Mouse (Mus musculus) stomach, embryonic 14.5 days (tissue): ENCODE data around the gene Gemin5. TPM values are rescaled to one million over a fixed set of nuclear protein-coding genes. Genes with fewer than 3 reads are reported as not detected.

Experiments used
- ATAC-seq: fragments of 200-750 bp; cut with Nextera tagmentation; 2 replicates; pipeline ENCODE4 v1.8.0; 2017; ENCODE audit warnings: low read depth, moderate TSS enrichment; ENCODE audit not compliant: insufficient number of reproducible peaks, insufficient read depth, low FRiP score
- H3K27ac ChIP-seq: fragments of 300-500 bp; sonication (generic); 2 replicates; pipeline ENCODE4 v1.5.1; 2014; ENCODE audit warnings: mild to moderate bottlenecking, low read length, moderate library complexity, mixed read lengths
- H3K27me3 ChIP-seq: fragments of 300-500 bp; sonication (generic); 2 replicates; pipeline ENCODE4 v1.6.1; 2014; ENCODE audit warnings: low read length, control low read depth, mixed read lengths; ENCODE audit not compliant: control insufficient read depth, insufficient read depth
- H3K36me3 ChIP-seq: fragments of 300-500 bp; sonication (generic); 2 replicates; pipeline ENCODE4 v1.6.1; 2014; ENCODE audit warnings: mild to moderate bottlenecking, control low read depth, low read length, moderate library complexity, mixed read lengths; ENCODE audit not compliant: control insufficient read depth, insufficient read depth
- H3K4me1 ChIP-seq: fragments of 300-500 bp; sonication (generic); 2 replicates; pipeline ENCODE4 v1.6.1; 2014; ENCODE audit warnings: low read length, control low read depth, mixed read lengths; ENCODE audit not compliant: control insufficient read depth, insufficient read depth
- H3K4me2 ChIP-seq: fragments of 300-500 bp; sonication (generic); replicated peaks from 2 replicates; pipeline ENCODE4 v1.6.1; 2014; ENCODE audit warnings: low read depth, low read length, control low read depth
- H3K4me3 ChIP-seq: fragments of 300-500 bp; sonication (generic); 2 replicates; pipeline ENCODE4 v1.5.1; 2014; ENCODE audit warnings: low read depth, low read length, control low read depth
- H3K9ac ChIP-seq: fragments of 300-500 bp; sonication (generic); replicated peaks from 2 replicates; pipeline ENCODE4 v1.6.1; 2014; ENCODE audit warnings: low read depth, mild to moderate bottlenecking, control low read depth, low read length, moderate library complexity, mixed read lengths
- H3K9me3 ChIP-seq: fragments of 300-500 bp; sonication (generic); 2 replicates; pipeline ENCODE4 v1.6.1; 2016; ENCODE audit warnings: low read depth, low read length, control low read depth; ENCODE audit not compliant: control insufficient read depth
- WGBS: fragments of 180-500 bp; shearing (Covaris S2); extraction: QIAGEN DNeasy Blood & Tissue Kit; methylation state at CpG from one replicate; pipeline ENCODE4 v1.1.7; 2014; 5-methylcytosine and 5-hydroxymethylcytosine counted together
- polyA plus RNA-seq: library from polyadenylated mRNA; unstranded; fragments of >200 nt; fragmentation: Nextera tagmentation; extraction: Ambion mirVana; gene quantifications from 2 replicates; pipeline ENCODE4 v1.2.1, GENCODE M21; 2014

Gene Gemin5
- polyA plus RNA-seq, 1 experiment from 2014 or later = 21.4 TPM

DNA sequence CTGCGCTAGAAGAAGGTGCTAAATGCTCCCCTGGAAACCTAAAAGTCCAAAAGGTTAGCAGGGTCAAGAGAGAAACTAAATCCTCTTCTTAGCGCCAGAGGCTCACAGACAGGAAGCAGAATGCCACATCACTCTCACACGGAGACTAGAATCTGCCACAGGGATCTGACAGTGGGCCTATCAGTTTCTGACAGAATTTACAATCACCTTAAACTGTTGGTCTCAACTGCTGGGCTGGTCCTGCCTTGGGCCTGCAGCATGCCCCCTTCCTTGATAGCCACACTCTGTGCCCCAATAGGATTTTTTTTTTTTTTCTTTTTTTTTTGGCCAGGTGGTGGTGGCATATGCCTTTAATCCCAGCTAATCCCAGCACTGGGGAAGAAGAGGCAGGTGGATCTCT is 11.5 kb downstream of the Gemin5 start:
- Histone ChIP-seq H3K27ac (no peak overlapping the region), H3K4me2 (no peak overlapping the region), H3K4me3 (no peak overlapping the region), H3K9me3 (no peaks in the 10 kb centered on the region), H3K9ac (no peak overlapping the region), H3K27me3 (no peaks in the 10 kb centered on the region), H3K36me3 (peaks cover 59% of the 10 kb centered on the region), H3K4me1 (no peaks in the 10 kb centered on the region)
- 81% methylated on average over 3 of the region's 3 CpGs for WGBS
- no peak for ATAC-seq

DNA sequence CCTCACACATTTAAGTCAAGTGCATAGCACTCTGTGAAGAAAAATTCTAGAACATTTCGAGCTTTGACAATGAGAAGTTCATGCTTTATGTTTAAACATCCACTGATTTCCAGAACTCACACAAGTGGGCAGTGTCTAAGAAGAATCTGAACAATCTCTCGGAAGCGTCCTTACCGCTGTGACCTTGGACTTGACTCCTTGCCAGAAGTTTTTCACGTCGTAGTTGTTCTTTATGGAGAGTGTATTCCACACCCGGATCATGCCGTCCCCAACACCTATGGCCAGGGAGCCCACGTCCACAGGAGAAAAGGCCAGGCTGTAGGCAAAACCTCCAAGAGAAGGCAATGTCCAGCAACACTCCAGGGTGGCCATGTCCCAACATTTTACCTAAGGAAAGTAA is 12.9 kb downstream of the Gemin5 start:
- Histone ChIP-seq H3K27me3 (no peaks in the 10 kb centered on the region), H3K4me3 (no peak overlapping the region), H3K36me3 (peaks cover 63% of the 10 kb centered on the region), H3K9ac (no peak overlapping the region), H3K9me3 (no peaks in the 10 kb centered on the region), H3K4me2 (no peak overlapping the region), H3K27ac (no peak overlapping the region), H3K4me1 (no peaks in the 10 kb centered on the region)
- WGBS = 89% methylated on average over 9 of the region's 9 CpGs
- ATAC-seq = no peak

DNA sequence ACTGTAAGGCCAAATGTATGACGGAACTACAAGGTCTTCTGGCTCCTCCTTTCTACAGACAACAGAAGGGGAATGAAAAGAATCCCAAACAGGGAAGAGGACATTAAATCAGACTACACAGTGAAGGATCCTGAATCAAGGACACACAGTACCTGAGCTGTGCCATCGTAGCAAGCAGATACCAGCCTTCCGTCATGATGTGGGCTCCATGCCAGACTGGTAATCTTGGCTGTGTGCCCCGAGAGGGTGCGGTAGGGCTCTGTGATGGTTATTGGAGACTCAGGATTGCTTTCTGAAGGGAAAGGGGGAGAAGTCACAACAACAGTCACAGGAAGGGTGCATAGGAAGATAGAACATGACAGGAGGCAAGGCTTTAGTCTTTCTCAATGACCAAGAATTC is 22.1 kb downstream of the Gemin5 start:
- Histone ChIP-seq H3K27me3 (no peaks in the 10 kb centered on the region), H3K36me3 (peaks cover 73% of the 10 kb centered on the region), H3K9me3 (no peaks in the 10 kb centered on the region), H3K4me1 (no peaks in the 10 kb centered on the region), H3K27ac (no peak overlapping the region), H3K9ac (no peak overlapping the region), H3K4me3 (no peak overlapping the region), H3K4me2 (no peak overlapping the region)
- 90% methylated on average over 5 of the region's 5 CpGs for WGBS
- ATAC-seq = no peak

DNA sequence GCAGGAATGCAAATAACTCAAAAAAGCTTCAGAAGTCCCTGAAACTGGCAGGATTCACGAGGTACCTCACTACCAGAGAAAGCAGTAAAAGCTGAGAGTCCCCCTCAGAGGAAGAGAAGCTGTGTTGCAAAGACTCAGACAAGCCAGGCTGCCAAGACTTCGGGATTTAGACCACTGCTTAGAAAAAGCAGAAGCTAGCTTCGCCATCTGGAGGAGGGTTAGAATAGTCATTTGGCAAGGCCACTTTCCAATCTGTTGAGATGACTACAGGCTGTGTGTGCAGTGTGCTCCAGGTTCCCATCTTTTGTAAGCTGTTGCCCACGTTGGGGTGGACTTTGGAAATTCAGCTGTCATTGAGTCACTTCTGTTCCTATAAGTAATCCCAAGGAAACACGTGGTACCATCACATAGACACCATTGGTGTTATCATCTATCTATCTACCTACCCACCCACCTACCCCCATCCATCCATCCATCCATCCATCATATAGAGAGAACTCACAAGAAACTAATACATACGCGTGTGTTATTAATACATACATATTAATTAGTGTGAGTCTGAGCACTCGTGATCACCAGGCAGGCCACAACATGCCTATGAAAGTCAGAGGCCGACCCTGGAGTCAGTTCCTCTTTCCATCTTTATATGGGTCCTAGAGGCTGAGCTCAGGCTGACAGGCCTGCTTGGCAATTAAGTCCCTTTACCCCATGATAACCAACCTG is 24.5 kb downstream of the Gemin5 start:
- Histone ChIP-seq H3K27me3 (no peaks in the 10 kb centered on the region), H3K4me1 (no peaks in the 10 kb centered on the region), H3K27ac (no peak overlapping the region), H3K9me3 (no peaks in the 10 kb centered on the region), H3K9ac (no peak overlapping the region), H3K36me3 (peaks cover 79% of the 10 kb centered on the region), H3K4me2 (no peak overlapping the region), H3K4me3 (no peak overlapping the region)
- no peak for ATAC-seq
- 89% methylated on average over 9 of the region's 9 CpGs for WGBS

DNA sequence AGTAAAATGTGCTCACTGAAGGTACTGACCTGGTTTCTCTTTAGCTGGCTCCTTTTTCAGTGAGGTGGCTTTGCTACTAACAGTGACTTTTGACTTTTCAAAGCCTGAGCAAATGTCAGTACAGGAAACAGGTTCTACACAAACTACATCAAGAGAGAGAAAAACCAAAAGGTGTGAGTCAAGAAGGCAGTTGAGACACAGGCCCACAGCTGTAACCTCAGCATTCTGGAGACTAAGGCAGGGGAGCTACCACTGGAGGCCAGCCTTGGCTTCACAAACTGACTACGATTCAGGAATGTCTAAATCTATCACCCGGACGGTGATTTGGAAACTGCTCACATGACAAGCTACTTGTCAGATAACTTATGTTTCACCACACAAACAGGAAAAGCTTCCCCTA is 28.9 kb downstream of the Gemin5 start:
- WGBS = 74% methylated on average over 3 of the region's 3 CpGs
- no peaks in the 10 kb centered on the region for H3K4me1 ChIP-seq
- peaks cover 76% of the 10 kb centered on the region for H3K36me3 ChIP-seq
- no peak for ATAC-seq
- no peaks in the 10 kb centered on the region for H3K9me3 ChIP-seq
- H3K27ac ChIP-seq = no peak overlapping the region
- no peak overlapping the region for H3K4me3 ChIP-seq
- no peak overlapping the region for H3K9ac ChIP-seq
- no peaks in the 10 kb centered on the region for H3K27me3 ChIP-seq
- no peak overlapping the region for H3K4me2 ChIP-seq

DNA sequence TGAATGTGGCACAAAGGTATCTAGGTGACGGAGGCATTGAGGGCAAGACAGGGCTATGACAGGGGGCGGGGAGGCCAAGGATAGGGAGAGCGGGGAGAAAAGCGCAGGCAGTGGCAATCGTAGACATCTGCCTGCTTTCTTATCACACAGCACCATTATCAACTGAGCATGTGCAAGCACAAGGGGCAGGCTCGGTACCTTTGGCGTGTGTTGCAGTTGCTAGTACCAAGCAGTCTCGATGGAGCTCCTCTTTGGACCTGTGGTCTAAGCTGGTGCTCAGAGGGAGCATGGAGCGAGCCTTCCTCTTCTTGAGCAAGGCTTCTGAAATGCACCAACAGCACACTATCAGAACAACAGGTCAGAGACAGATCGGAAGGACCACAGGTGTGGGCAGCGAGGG is 29.5 kb downstream of the Gemin5 start:
- ATAC-seq = no peak
- WGBS = 90% methylated on average over 11 of the region's 11 CpGs
- H3K4me2 ChIP-seq = no peak overlapping the region
- H3K9me3 ChIP-seq = no peaks in the 10 kb centered on the region
- peaks cover 76% of the 10 kb centered on the region for H3K36me3 ChIP-seq
- H3K27ac ChIP-seq = no peak overlapping the region
- H3K9ac ChIP-seq = no peak overlapping the region
- no peaks in the 10 kb centered on the region for H3K27me3 ChIP-seq
- H3K4me3 ChIP-seq = no peak overlapping the region
- no peaks in the 10 kb centered on the region for H3K4me1 ChIP-seq

DNA sequence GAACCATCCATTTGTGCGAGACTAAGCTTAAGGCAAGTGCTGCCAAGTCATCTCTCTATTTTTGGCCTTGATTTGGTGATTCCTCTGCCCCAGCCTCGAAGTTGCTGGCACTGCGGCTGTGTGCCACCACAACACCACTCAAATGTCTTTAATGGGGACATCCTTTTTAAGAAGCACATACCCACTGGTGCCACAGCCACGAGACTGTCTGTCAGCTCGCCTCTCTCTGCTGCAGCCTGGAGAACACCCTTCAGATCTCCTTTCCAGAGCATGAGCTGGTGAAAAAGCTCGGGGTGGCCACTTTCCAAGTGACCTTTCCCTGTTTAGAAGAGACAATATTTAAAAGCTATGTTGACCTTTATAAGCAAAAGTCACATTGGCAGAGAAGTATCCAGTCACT is 31.7 kb downstream of the Gemin5 start:
- no peak overlapping the region for H3K9ac ChIP-seq
- ATAC-seq = no peak
- no peak overlapping the region for H3K4me3 ChIP-seq
- no peak overlapping the region for H3K4me2 ChIP-seq
- H3K9me3 ChIP-seq = no peaks in the 10 kb centered on the region
- H3K36me3 ChIP-seq = peaks cover 74% of the 10 kb centered on the region
- no peak overlapping the region for H3K27ac ChIP-seq
- no peaks in the 10 kb centered on the region for H3K4me1 ChIP-seq
- 92% methylated on average over 6 of the region's 6 CpGs for WGBS
- no peaks in the 10 kb centered on the region for H3K27me3 ChIP-seq

DNA sequence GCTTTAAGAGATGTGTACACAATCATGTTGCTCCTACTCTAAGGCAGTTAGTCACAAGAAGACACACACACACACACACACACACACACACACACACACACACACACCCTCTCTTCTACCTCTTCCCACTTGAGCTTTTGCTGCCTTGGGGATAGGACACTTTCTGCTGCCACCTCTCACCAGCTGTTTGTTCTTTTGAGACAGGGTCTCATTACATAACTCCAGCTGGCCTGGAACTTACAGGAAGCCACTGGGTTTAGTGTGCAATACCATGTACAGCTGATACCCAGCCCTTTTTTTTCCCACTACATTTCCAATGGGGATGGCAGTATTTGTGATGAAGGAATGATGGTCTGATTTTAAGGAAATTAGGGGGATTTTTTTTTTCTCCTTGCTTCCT is 33.0 kb downstream of the Gemin5 start:
- H3K9ac ChIP-seq = no peak overlapping the region

DNA sequence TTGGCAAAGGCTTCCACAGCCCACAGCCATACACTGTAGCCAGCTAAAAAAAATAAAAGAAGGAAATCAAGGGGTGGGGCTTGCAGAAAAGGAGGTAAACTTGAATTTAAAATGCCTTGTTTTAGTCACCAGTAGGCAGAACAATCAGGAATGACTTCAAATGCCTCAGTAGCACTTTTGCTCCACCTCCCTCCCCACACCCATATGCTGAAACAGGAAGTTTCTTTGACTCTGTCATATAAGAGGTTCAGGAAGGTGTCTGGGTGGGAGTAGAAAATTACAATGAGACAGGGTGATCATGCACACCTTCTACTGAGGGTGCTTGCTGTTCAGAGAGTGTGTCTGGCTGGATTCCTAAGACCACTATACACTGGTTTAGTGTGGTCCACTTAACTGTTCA is 33.5 kb downstream of the Gemin5 start:
- H3K4me3 ChIP-seq = no peak overlapping the region
- no peaks in the 10 kb centered on the region for H3K27me3 ChIP-seq
- no peak overlapping the region for H3K9ac ChIP-seq
- no peaks in the 10 kb centered on the region for H3K4me1 ChIP-seq
- ATAC-seq = no peak
- no peak overlapping the region for H3K27ac ChIP-seq
- H3K9me3 ChIP-seq = no peaks in the 10 kb centered on the region
- H3K4me2 ChIP-seq = no peak overlapping the region
- H3K36me3 ChIP-seq = peaks cover 63% of the 10 kb centered on the region

More for the DNA sequence above, 33.0 kb downstream of the Gemin5 start:
- Histone ChIP-seq H3K36me3 (peaks cover 65% of the 10 kb centered on the region), H3K27ac (no peak overlapping the region), H3K4me3 (no peak overlapping the region), H3K4me2 (no peak overlapping the region), H3K9me3 (no peaks in the 10 kb centered on the region), H3K4me1 (no peaks in the 10 kb centered on the region), H3K27me3 (no peaks in the 10 kb centered on the region)
- ATAC-seq = no peak
